Mouse (Mus musculus): ENCODE data around the gene Slc50a1.

DNA sequence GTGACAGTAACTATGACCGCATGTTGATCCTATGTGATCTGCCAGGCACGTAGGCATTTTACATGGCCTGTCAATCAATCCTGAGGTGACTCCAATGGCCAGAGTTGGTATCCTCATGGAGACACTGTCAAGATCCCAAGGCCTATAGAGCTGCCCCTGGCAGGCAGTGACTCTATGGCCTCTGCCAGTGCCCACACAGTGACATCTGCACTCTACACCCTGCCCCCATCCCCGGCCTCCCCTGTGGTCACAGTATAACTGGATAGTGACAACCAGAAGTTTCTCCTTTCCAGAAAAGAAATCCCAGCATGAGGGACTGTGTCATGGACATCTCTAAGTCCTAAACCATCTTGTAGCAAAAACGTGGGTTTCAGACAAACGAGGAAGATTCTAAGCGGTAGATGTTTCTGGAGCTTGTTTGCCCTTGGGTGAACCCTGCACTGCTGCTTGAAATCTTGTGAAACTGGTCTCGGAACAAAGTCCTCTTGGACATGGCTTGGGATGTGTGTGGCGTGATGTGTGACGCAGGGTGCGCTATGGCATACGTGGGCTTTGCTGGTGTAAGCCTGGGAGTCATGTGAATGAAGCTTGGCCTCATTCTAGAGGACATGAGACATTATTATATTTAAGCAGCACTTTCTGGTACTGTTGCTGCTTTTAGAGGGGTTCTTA, 23.0 kb upstream of the Slc50a1 start:
- no peak for TF ChIP-seq CTCF (IDR thresholded peaks at IDR 0.05; ENCODE audit: low read depth)
- peak; percentile 62 for TF ChIP-seq EP300 (IDR thresholded peaks at IDR 0.05; ENCODE audit: low read depth)
